Mouse (Mus musculus): Measurements from ENCODE around the gene Acta1.

DNA sequence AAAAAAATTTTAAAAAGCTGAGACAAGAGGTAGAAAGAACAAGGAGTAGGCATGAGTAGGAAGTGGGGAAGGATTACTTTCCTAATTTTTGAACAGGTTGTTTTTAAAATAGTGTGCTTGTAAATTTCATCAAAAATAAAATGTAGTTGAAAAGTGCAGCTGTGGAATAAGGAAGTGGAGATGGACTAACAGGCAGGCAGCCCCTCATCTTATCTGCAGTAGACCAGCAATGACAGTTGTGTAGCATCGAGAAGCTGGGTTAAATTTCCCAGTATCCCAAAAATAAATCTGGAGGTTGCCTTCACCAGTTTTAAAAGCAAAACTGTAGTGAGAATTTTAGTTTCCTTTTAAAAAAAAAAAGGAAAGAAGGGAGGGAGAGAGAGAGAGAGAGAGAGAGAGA is 40.3 kb downstream of the Acta1 start:
- TF ChIP-seq CTCF (IDR thresholded peaks at IDR 0.05; ENCODE audit: extremely low read depth, insufficient read length, insufficient replicate concordance, low read depth, low read length) (no peak), POLR2A (IDR thresholded peaks at IDR 0.05; ENCODE audit: low read depth, low read length) (no peak)
